Mouse (Mus musculus) MEL (cell line): ENCODE measurements around the gene Vangl1.

Experiments used
- BHLHE40 ChIP-seq: IDR thresholded peaks from 2 replicates; pipeline ENCODE4 v1.6.1; 2012; ENCODE audit warnings: low read depth, mild to moderate bottlenecking, inconsistent platforms, low read length, improper control_type of control experiment, borderline replicate concordance
- CHD1 ChIP-seq: IDR thresholded peaks from 2 replicates; pipeline ENCODE4 v1.6.1; 2012; ENCODE audit warnings: low read depth, mild to moderate bottlenecking, inconsistent platforms, low read length, improper control_type of control experiment
- CTCF ChIP-seq, 3 experiments: IDR thresholded peaks in 2 of 3; conservative IDR thresholded peaks in 1 of 3; 2 replicates each; pipeline ENCODE4 v1.5.1; 2011 to 2012; ENCODE audit warnings: low read length in 3 of 3, low read depth in 2 of 3, mild to moderate bottlenecking in 2 of 3, improper control_type of control experiment in 1 of 3, inconsistent platforms in 1 of 3, mixed read lengths in 1 of 3, moderate library complexity in 1 of 3; ENCODE audit not compliant: control insufficient read depth in 1 of 3, insufficient read depth in 1 of 3, poor library complexity in 1 of 3, severe bottlenecking in 1 of 3
- E2F4 ChIP-seq: IDR thresholded peaks from 2 replicates; pipeline ENCODE4 v1.6.1; 2011; ENCODE audit warnings: low read depth, low read length, improper control_type of control experiment, borderline replicate concordance
- ELF1 ChIP-seq: IDR thresholded peaks from 2 replicates; pipeline ENCODE4 v1.6.1; 2014; ENCODE audit warnings: low read depth, mild to moderate bottlenecking, inconsistent platforms, low read length, improper control_type of control experiment, moderate library complexity
- JUND ChIP-seq: IDR thresholded peaks from 2 replicates; pipeline ENCODE4 v1.6.1; 2011; ENCODE audit warnings: low read depth, mild to moderate bottlenecking, improper control_type of control experiment, low read length
- MAZ ChIP-seq: IDR thresholded peaks from 2 replicates; pipeline ENCODE4 v1.6.1; 2012; ENCODE audit warnings: low read depth, mild to moderate bottlenecking, inconsistent platforms, low read length, improper control_type of control experiment
- MEF2A ChIP-seq: IDR thresholded peaks from 2 replicates; pipeline ENCODE4 v1.6.1; 2014; ENCODE audit warnings: low read depth, mild to moderate bottlenecking, inconsistent platforms, low read length, improper control_type of control experiment; ENCODE audit not compliant: poor library complexity, insufficient replicate concordance, severe bottlenecking; ENCODE audit errors: extremely low read depth
- MXI1 ChIP-seq: IDR thresholded peaks from 2 replicates; pipeline ENCODE4 v1.6.1; 2011; ENCODE audit warnings: mild to moderate bottlenecking, low read depth, low read length, improper control_type of control experiment
- NRF1 ChIP-seq: IDR thresholded peaks from 2 replicates; pipeline ENCODE4 v1.6.1; 2014; ENCODE audit warnings: low read depth, mild to moderate bottlenecking, inconsistent platforms, low read length, improper control_type of control experiment, moderate library complexity; ENCODE audit not compliant: poor library complexity, insufficient read depth, severe bottlenecking
- POLR2A ChIP-seq, 2 experiments: IDR thresholded peaks; 2 replicates each; pipeline ENCODE4 v1.6.1; 2011 to 2012; ENCODE audit warnings: low read length in 2 of 2, mild to moderate bottlenecking in 2 of 2, control low read depth in 1 of 2, improper control_type of control experiment in 1 of 2, low read depth in 1 of 2, moderate library complexity in 1 of 2; ENCODE audit not compliant: control insufficient read depth in 1 of 2, insufficient read depth in 1 of 2, poor library complexity in 1 of 2
- RCOR1 ChIP-seq: IDR thresholded peaks from 2 replicates; pipeline ENCODE4 v1.6.1; 2012; ENCODE audit warnings: low read depth, mild to moderate bottlenecking, inconsistent platforms, low read length, improper control_type of control experiment
- ZMIZ1 ChIP-seq: IDR thresholded peaks from 2 replicates; pipeline ENCODE4 v1.6.1; 2012; ENCODE audit warnings: low read depth, mild to moderate bottlenecking, inconsistent platforms, low read length, improper control_type of control experiment, moderate library complexity
- ZNF384 ChIP-seq: IDR thresholded peaks from 2 replicates; pipeline ENCODE4 v1.6.1; 2012; ENCODE audit warnings: low read depth, mild to moderate bottlenecking, inconsistent platforms, low read length, improper control_type of control experiment

DNA sequence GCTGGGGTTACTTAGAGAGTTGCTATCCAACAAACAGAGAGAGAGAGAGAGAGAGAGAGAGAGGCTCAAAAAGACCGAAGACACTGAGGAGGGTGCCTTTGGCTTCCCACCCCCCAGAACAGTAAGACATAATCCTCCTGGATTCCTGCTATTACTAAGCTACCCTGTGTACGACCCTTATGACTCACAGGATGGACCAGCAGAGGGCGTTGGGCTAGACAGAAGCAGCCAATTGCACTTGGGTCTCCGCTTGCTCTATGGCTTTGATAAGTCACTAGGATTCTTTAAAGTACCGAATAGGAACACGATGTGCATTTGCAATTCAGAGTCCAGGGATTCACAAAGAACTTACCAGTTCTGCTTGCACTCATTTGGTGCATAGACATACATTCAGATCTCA, 74.0 kb downstream of the Vangl1 start:
- TF ChIP-seq POLR2A (IDR thresholded peaks at IDR 0.05; ENCODE audit: control insufficient read depth in 1 of 2, insufficient read depth in 1 of 2, low read depth in 1 of 2, low read length in 2 of 2, poor library complexity in 1 of 2) (no peak), CTCF (IDR thresholded peaks at IDR 0.05 in 2 of 3, conservative IDR thresholded peaks at IDR 0.05 in 1 of 3; ENCODE audit: control insufficient read depth in 1 of 3, insufficient read depth in 1 of 3, low read depth in 2 of 3, low read length in 3 of 3, poor library complexity in 1 of 3, severe bottlenecking in 1 of 3) (no peak), BHLHE40 (no peak), ELF1 (no peak), ZMIZ1 (no peak), E2F4 (no peak), ZNF384 (no peak), MXI1 (no peak), NRF1 (no peak), RCOR1 (no peak), CHD1 (no peak), MAZ (no peak), MEF2A (no peak), JUND (no peak)
